Mouse (Mus musculus): ENCODE measurements around the gene Ccnk. TPM values are rescaled to one million over a fixed set of nuclear protein-coding genes. Genes with fewer than 3 reads are reported as not detected.

Gene Ccnk
- polyA plus RNA-seq, 1 experiment from 2014 or later: 2.2 TPM

Other genes starting within 250 kb of the Ccnk start
- gene Bcl11b, start 176.0 kb upstream of the Ccnk start, polyA plus RNA-seq (2015; fragmentation: Nextera tagmentation; extraction: Ambion mirVana): 22.6 and 23.9 TPM in 2 replicates
- 95.5 and 97.2 TPM in 2 replicates for gene Setd3, start 265 bp upstream of the Ccnk start, polyA plus RNA-seq (2015; fragmentation: Nextera tagmentation; extraction: Ambion mirVana)
- gene Ccdc85c, start 95.8 kb downstream of the Ccnk start, polyA plus RNA-seq (2015; fragmentation: Nextera tagmentation; extraction: Ambion mirVana): 13.2 and 13.5 TPM in 2 replicates
- 2.7 and 2.9 TPM in 2 replicates for gene Hhipl1, start 126.7 kb downstream of the Ccnk start, polyA plus RNA-seq (2015; fragmentation: Nextera tagmentation; extraction: Ambion mirVana)
- 28.1 and 36.2 TPM in 2 replicates for gene Cyp46a1, start 154.8 kb downstream of the Ccnk start, polyA plus RNA-seq (2015; fragmentation: Nextera tagmentation; extraction: Ambion mirVana)
- gene Eml1, start 191.4 kb downstream of the Ccnk start, polyA plus RNA-seq (2015; fragmentation: Nextera tagmentation; extraction: Ambion mirVana): 47.6 and 57.4 TPM in 2 replicates